7 mouse cellular contexts compared by ENCODE assay signal in the genomic region with DNA sequence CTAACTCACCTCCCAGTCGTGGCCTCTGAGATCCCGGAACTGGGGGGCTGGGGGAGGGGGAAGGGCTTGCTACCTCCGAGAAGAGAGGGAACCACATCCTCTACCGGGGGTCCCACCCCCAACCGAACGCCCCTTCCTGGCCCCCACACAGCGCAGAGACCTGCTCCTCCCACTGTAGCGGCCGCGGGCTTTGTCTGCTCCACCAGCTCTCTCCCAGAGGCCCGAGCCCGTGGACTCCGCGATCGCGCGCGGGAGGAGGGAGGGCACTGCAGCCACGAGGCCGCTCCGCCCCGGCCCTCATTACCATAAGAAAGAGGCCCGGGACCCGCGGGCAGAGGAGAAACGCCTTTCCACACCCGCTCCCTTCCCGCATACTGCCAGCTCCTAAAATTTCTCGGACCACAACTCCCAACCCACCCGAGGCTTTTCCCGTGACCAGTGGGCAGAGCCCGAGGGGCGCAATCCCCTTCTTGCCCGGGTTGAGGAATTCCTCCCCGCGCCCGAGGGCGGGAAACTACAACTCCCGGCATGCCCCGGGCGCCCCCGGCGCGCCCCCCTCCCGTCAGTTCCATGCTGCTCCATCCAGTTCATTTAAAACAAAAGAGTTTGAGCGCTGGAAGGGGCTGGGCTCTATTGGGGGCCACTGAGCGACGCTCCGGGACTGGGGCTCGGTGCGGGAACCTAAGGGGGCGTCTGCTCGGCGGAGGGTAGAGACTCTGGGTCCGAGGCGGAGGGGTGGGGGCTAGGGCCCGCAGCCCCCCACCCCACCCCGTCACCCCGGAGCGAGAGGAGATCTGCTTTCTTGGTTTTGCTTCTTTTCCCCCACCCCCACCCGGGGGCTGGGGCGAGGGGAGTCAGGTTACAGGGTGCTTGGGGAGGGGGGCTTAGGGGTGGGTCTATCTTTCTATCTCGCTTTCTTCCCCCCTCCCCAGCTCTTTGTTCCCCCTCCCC. TPM values are rescaled to one million over a fixed set of nuclear protein-coding genes. Genes with fewer than 3 reads are reported as not detected.
DNase-seq lines count a peak whose midpoint lies in the region; ATAC-seq and TF ChIP-seq lines count a peak whose summit lies in the region.

No protein-coding gene starts in this region.

- peak overlapping the region; percentile 78 for H3K4me2 ChIP-seq in embryonic facial prominence, embryonic 12.5 days (replicated peaks)
- peak overlapping the region; percentile 62 for H3K4me2 ChIP-seq in limb, embryonic 14.5 days (replicated peaks; ENCODE audit: low read depth, low read length, severe bottlenecking)
- H3K4me2 ChIP-seq in midbrain, embryonic 16.5 days (ENCODE audit: low read length) = peak overlapping the region; percentile 93

- no peaks in the 10 kb centered on the region for H3K79me2 ChIP-seq in heart, adult 2 months (replicated peaks; ENCODE audit: control insufficient read depth, insufficient read depth, low read length)

- no peak for TF ChIP-seq CTCF in heart, adult 2 months (IDR thresholded peaks at IDR 0.05)

- peak overlapping the region; percentile 98 for H3K9ac ChIP-seq in embryonic facial prominence, embryonic 12.5 days
- H3K9ac ChIP-seq in heart, adult 2 months (ENCODE audit: low read depth, low read length) = peak overlapping the region; percentile 74
- peak overlapping the region; percentile 99 for H3K9ac ChIP-seq in limb, embryonic 14.5 days (ENCODE audit: low read depth, low read length, severe bottlenecking)
- H3K9ac ChIP-seq in midbrain, embryonic 16.5 days (ENCODE audit: low read depth, low read length) = peak overlapping the region; percentile 100

- intact Hi-C loops in heart, adult 2 months (cut with DNase I) = no loop called here

- no peaks in the 10 kb centered on the region for H3K27me3 ChIP-seq in embryonic facial prominence, embryonic 12.5 days
- no peaks in the 10 kb centered on the region for H3K27me3 ChIP-seq in heart, adult 2 months (ENCODE audit: control insufficient read depth, insufficient read depth, low read length)
- H3K27me3 ChIP-seq in limb, embryonic 14.5 days (ENCODE audit: control insufficient read depth, insufficient read depth, low read length) = no peaks in the 10 kb centered on the region
- H3K27me3 ChIP-seq in midbrain, embryonic 16.5 days (ENCODE audit: control insufficient read depth, insufficient read depth, low read depth, low read length) = no peaks in the 10 kb centered on the region

- H3K4me3 ChIP-seq in embryonic facial prominence, embryonic 12.5 days = peak overlapping the region; percentile 85
- peak overlapping the region; percentile 79 for H3K4me3 ChIP-seq in heart, adult 2 months
- H3K4me3 ChIP-seq in limb, embryonic 14.5 days (replicated peaks; ENCODE audit: low read length) = peak overlapping the region; percentile 96
- peak overlapping the region; percentile 60 for H3K4me3 ChIP-seq in midbrain, embryonic 16.5 days (ENCODE audit: low read depth, low read length)

- TF ChIP-seq EP300 in heart, adult 2 months (IDR thresholded peaks at IDR 0.05; ENCODE audit: insufficient read depth, low read depth, low read length) = no peak

- H3K27ac ChIP-seq in embryonic facial prominence, embryonic 12.5 days = peak overlapping the region; percentile 99
- H3K27ac ChIP-seq in heart, adult 2 months = peak overlapping the region; percentile 84
- peak overlapping the region; percentile 98 for H3K27ac ChIP-seq in limb, embryonic 14.5 days (replicated peaks; ENCODE audit: low read depth, low read length)
- peak overlapping the region; percentile 99 for H3K27ac ChIP-seq in midbrain, embryonic 16.5 days (ENCODE audit: low read length)

- H3K36me3 ChIP-seq in embryonic facial prominence, embryonic 12.5 days = peaks cover 8% of the 10 kb centered on the region
- no peaks in the 10 kb centered on the region for H3K36me3 ChIP-seq in heart, adult 2 months (ENCODE audit: control insufficient read depth, insufficient read depth, low read length)
- peaks cover 24% of the 10 kb centered on the region for H3K36me3 ChIP-seq in limb, embryonic 14.5 days (ENCODE audit: control insufficient read depth, insufficient read depth, low read length)
- H3K36me3 ChIP-seq in midbrain, embryonic 16.5 days (ENCODE audit: control insufficient read depth, insufficient read depth, low read length) = peaks cover 5% of the 10 kb centered on the region

- WGBS in embryonic facial prominence, embryonic 12.5 days = under 1% methylated on average over 59 of the region's 63 CpGs
- WGBS in heart, adult 2 months = 1% methylated on average over 63 of the region's 63 CpGs
- under 1% methylated on average over 54 of the region's 63 CpGs for whole genome bisulfite sequencing in limb, embryonic 14.5 days
- whole genome bisulfite sequencing in midbrain, embryonic 16.5 days = under 1% methylated on average over 53 of the region's 63 CpGs

- peak; percentile 93 for DNase-seq in adrenal gland, postnatal 14 days
- DNase-seq in heart, adult 2 months = peak; percentile 91 to 94
- DNase-seq in kidney, adult 8-10 months = peak; percentile 76 to 86
- DNase-seq in limb, embryonic 14.5 days (ENCODE audit: low spot score) = peak; percentile 91
- peak; percentile 58 to 76 for DNase-seq in spleen, postnatal 14 days (ENCODE audit: low spot score in 2 of 2)

- ATAC-seq in embryonic facial prominence, embryonic 12.5 days (ENCODE audit: insufficient number of reproducible peaks, insufficient read depth, low FRiP score, low TSS enrichment) = peak; percentile 84
- peak; percentile 84 for ATAC-seq in limb, embryonic 14.5 days (ENCODE audit: low FRiP score, low read depth)
- peak; percentile 78 for ATAC-seq in midbrain, embryonic 16.5 days

- no peak for TF ChIP-seq POLR2A in heart, adult 2 months (IDR thresholded peaks at IDR 0.05; ENCODE audit: insufficient read depth, low read depth, low read length)
- peak; percentile 58; the same call in 1 of the 2 replicates for TF ChIP-seq POLR2A in limb, embryonic 14.5 days (IDR thresholded peaks at IDR 0.05; ENCODE audit: borderline replicate concordance, extremely low read depth, insufficient read depth, insufficient read length)

- no peaks in the 10 kb centered on the region for H3K9me3 ChIP-seq in embryonic facial prominence, embryonic 12.5 days
- H3K9me3 ChIP-seq in limb, embryonic 14.5 days (ENCODE audit: control insufficient read depth, low read length) = no peaks in the 10 kb centered on the region
- H3K9me3 ChIP-seq in midbrain, embryonic 16.5 days (replicated peaks; ENCODE audit: control insufficient read depth, low read length, poor library complexity, severe bottlenecking) = no peaks in the 10 kb centered on the region

- H3K4me1 ChIP-seq in embryonic facial prominence, embryonic 12.5 days = peaks cover 53% of the 10 kb centered on the region
- 0 out of 2 replicates have a peak, but pooled peaks cover 2% of the 10 kb centered on the region for H3K4me1 ChIP-seq in heart, adult 2 months (ENCODE audit: control insufficient read depth, insufficient read depth, low read length)
- H3K4me1 ChIP-seq in limb, embryonic 14.5 days (ENCODE audit: control insufficient read depth, insufficient read depth, low read length) = peaks cover 48% of the 10 kb centered on the region
- H3K4me1 ChIP-seq in midbrain, embryonic 16.5 days (ENCODE audit: control insufficient read depth, insufficient read depth, low read length) = peaks cover 61% of the 10 kb centered on the region

RNA-seq across cellular contexts. Expression of a gene that starts 0.6 kb away (rescaled TPM):
- total RNA-seq in adrenal gland, postnatal 14 days (2021) = 4.2 and 4.4 TPM in 2 replicates
- 36.3 and 37.7 TPM in 2 replicates for polyA plus RNA-seq in embryonic facial prominence, embryonic 12.5 days (2016; fragmentation: Nextera tagmentation; extraction: Ambion mirVana)
- total RNA-seq in heart, adult 2 months (2021) = under 1 TPM; 0.42 to 0.45 TPM
- polyA plus RNA-seq in heart, adult 2 months (2012; rRNA removed) = 0.27 and 0.59 TPM in 2 replicates
- polyA plus RNA-seq in limb, embryonic 14.5 days (2012; rRNA removed) = 49.3 and 60.8 TPM in 2 replicates
- polyA plus RNA-seq in limb, embryonic 14.5 days (2014; fragmentation: Nextera tagmentation; extraction: Ambion mirVana) = 26.7 and 33.1 TPM in 2 replicates
- 28.6 and 33.0 TPM in 2 replicates for polyA plus RNA-seq in midbrain, embryonic 16.5 days (2015; fragmentation: Nextera tagmentation; extraction: Ambion mirVana)

RNA-seq across cellular contexts. Expression of a gene that starts 16.5 kb away (rescaled TPM):
- total RNA-seq in adrenal gland, postnatal 14 days (2021) = not detected in 2 replicates
- polyA plus RNA-seq in embryonic facial prominence, embryonic 12.5 days (2016; fragmentation: Nextera tagmentation; extraction: Ambion mirVana) = 4.0 and 5.5 TPM in 2 replicates
- not detected for total RNA-seq in heart, adult 2 months (2021)
- polyA plus RNA-seq in heart, adult 2 months (2012; rRNA removed) = 2.2 TPM in 1 of 2 replicates, not detected in the other
- polyA plus RNA-seq in limb, embryonic 14.5 days (2012; rRNA removed) = 27.0 and 35.0 TPM in 2 replicates
- 52.7 and 70.4 TPM in 2 replicates for polyA plus RNA-seq in limb, embryonic 14.5 days (2014; fragmentation: Nextera tagmentation; extraction: Ambion mirVana)
- 0.69 TPM in 1 of 2 replicates, not detected in the other for polyA plus RNA-seq in midbrain, embryonic 16.5 days (2015; fragmentation: Nextera tagmentation; extraction: Ambion mirVana)

RNA-seq across cellular contexts. Expression of a gene that starts 21.3 kb away (rescaled TPM):
- total RNA-seq in adrenal gland, postnatal 14 days (2021) = 133 and 138 TPM in 2 replicates
- polyA plus RNA-seq in embryonic facial prominence, embryonic 12.5 days (2016; fragmentation: Nextera tagmentation; extraction: Ambion mirVana) = 144 and 146 TPM in 2 replicates
- 100 to 1,000 TPM in 1 of 2 experiments, 10 to 100 TPM in 1; 94.3 to 104 TPM for total RNA-seq in heart, adult 2 months (2021)
- 118 TPM in 2 replicates for polyA plus RNA-seq in heart, adult 2 months (2012; rRNA removed)
- 92.5 and 117 TPM in 2 replicates for polyA plus RNA-seq in limb, embryonic 14.5 days (2012; rRNA removed)
- 100 and 103 TPM in 2 replicates for polyA plus RNA-seq in limb, embryonic 14.5 days (2014; fragmentation: Nextera tagmentation; extraction: Ambion mirVana)
- 181 and 193 TPM in 2 replicates for polyA plus RNA-seq in midbrain, embryonic 16.5 days (2015; fragmentation: Nextera tagmentation; extraction: Ambion mirVana)

RNA-seq across cellular contexts. Expression of a gene that starts 21.9 kb away (rescaled TPM):
- total RNA-seq in adrenal gland, postnatal 14 days (2021) = 97.6 and 99.3 TPM in 2 replicates
- 109 and 113 TPM in 2 replicates for polyA plus RNA-seq in embryonic facial prominence, embryonic 12.5 days (2016; fragmentation: Nextera tagmentation; extraction: Ambion mirVana)
- total RNA-seq in heart, adult 2 months (2021) = 100 to 1,000 TPM; 117 to 138 TPM
- polyA plus RNA-seq in heart, adult 2 months (2012; rRNA removed) = 67.3 and 85.2 TPM in 2 replicates
- polyA plus RNA-seq in limb, embryonic 14.5 days (2012; rRNA removed) = 238 and 364 TPM in 2 replicates
- 378 and 402 TPM in 2 replicates for polyA plus RNA-seq in limb, embryonic 14.5 days (2014; fragmentation: Nextera tagmentation; extraction: Ambion mirVana)
- 51.0 and 59.7 TPM in 2 replicates for polyA plus RNA-seq in midbrain, embryonic 16.5 days (2015; fragmentation: Nextera tagmentation; extraction: Ambion mirVana)

RNA-seq across cellular contexts. Expression of a gene that starts 21.9 kb away (rescaled TPM):
- 70.3 and 75.3 TPM in 2 replicates for total RNA-seq in adrenal gland, postnatal 14 days (2021)
- polyA plus RNA-seq in embryonic facial prominence, embryonic 12.5 days (2016; fragmentation: Nextera tagmentation; extraction: Ambion mirVana) = 57.5 and 63.7 TPM in 2 replicates
- 10 to 100 TPM; 70.1 to 76.5 TPM for total RNA-seq in heart, adult 2 months (2021)
- 69.3 and 86.7 TPM in 2 replicates for polyA plus RNA-seq in heart, adult 2 months (2012; rRNA removed)
- 90.4 and 112 TPM in 2 replicates for polyA plus RNA-seq in limb, embryonic 14.5 days (2012; rRNA removed)
- polyA plus RNA-seq in limb, embryonic 14.5 days (2014; fragmentation: Nextera tagmentation; extraction: Ambion mirVana) = 52.5 and 57.8 TPM in 2 replicates
- 39.8 and 41.3 TPM in 2 replicates for polyA plus RNA-seq in midbrain, embryonic 16.5 days (2015; fragmentation: Nextera tagmentation; extraction: Ambion mirVana)

Comparison
In these comparisons a context has a peak if more than half of its experiments do, and no peak if none do; other contexts are left out.
1. Peak in every context shown above with its lines: DNase-seq, ATAC-seq, H3K4me3 ChIP-seq and H3K27ac ChIP-seq.
2. RNA of a gene that starts 0.6 kb away (polyA plus RNA-seq): 26.7 to 60.8 TPM in limb, embryonic 14.5 days, 36.3 to 37.7 TPM in embryonic facial prominence, embryonic 12.5 days and 28.6 to 33.0 TPM in midbrain, embryonic 16.5 days; 0.27 to 0.59 TPM in heart, adult 2 months; every median in the first group is over 10 times any median in the second.